Mouse (Mus musculus) telencephalon, adult 2 months (tissue): ENCODE data around the gene Oprm1.

ENCODE experiments used
- DNase-seq: peaks from one replicate; pipeline ENCODE4 v3.0.0-alpha.2; 2011; ENCODE audit warnings: low read depth, low spot score

Gene Oprm1

GRCm38 (mm10) chr10:7037194-7037593, 278.9 kb downstream of the Oprm1 start:
- no peak for DNase-seq

GRCm38 (mm10) chr10:7041032-7041431, 282.7 kb downstream of the Oprm1 start:
- no peak for DNase-seq

- no peak for DNase-seq
Measured at GRCm38 (mm10) chr10:7043896-7044295, 285.6 kb downstream of the Oprm1 start.

GRCm38 (mm10) chr10:7047288-7047918, 289.1 kb downstream of the Oprm1 start:
- no peak for DNase-seq

GRCm38 (mm10) chr10:7047919-7048291, 289.6 kb downstream of the Oprm1 start:
- DNase-seq = no peak

- DNase-seq = no peak
Measured at GRCm38 (mm10) chr10:7049901-7050300, 291.6 kb downstream of the Oprm1 start.

GRCm38 (mm10) chr10:7052315-7053017, 294.2 kb downstream of the Oprm1 start, which contains the start of gene Ipcef1:
TSS of gene Ipcef1 (minus strand) at chr10:7052478.
- no peak for DNase-seq

GRCm38 (mm10) chr10:7054560-7055205, 296.4 kb downstream of the Oprm1 start:
- no peak for DNase-seq

- DNase-seq = no peak
Measured at GRCm38 (mm10) chr10:7057546-7057945, 299.2 kb downstream of the Oprm1 start.

- DNase-seq = no peak
Measured at GRCm38 (mm10) chr10:7060326-7060725, 302.0 kb downstream of the Oprm1 start.

- no peak for DNase-seq
Measured at GRCm38 (mm10) chr10:7062993-7063392, 304.7 kb downstream of the Oprm1 start.

GRCm38 (mm10) chr10:7063752-7064457, 305.6 kb downstream of the Oprm1 start:
- peak; percentile 58 for DNase-seq

GRCm38 (mm10) chr10:7068608-7069007, 310.3 kb downstream of the Oprm1 start:
- DNase-seq = no peak

GRCm38 (mm10) chr10:7069090-7069489, 310.8 kb downstream of the Oprm1 start:
- no peak for DNase-seq

GRCm38 (mm10) chr10:7070100-7070835, 312.0 kb downstream of the Oprm1 start:
- no peak for DNase-seq

- no peak for DNase-seq
Measured at GRCm38 (mm10) chr10:7070924-7071323, 312.6 kb downstream of the Oprm1 start.

GRCm38 (mm10) chr10:7074231-7074630, 315.9 kb downstream of the Oprm1 start:
- DNase-seq = no peak

- DNase-seq = no peak
Measured at GRCm38 (mm10) chr10:7075661-7076060, 317.4 kb downstream of the Oprm1 start.

- peak; percentile 83 for DNase-seq
Measured at GRCm38 (mm10) chr10:7076201-7076600, 317.9 kb downstream of the Oprm1 start.

- DNase-seq = no peak
Measured at GRCm38 (mm10) chr10:7076662-7077211, 318.4 kb downstream of the Oprm1 start.

- DNase-seq = no peak
Measured at GRCm38 (mm10) chr10:7077389-7077808, 319.1 kb downstream of the Oprm1 start.
